14 mouse cellular contexts compared by ENCODE assay signal in the genomic region with DNA sequence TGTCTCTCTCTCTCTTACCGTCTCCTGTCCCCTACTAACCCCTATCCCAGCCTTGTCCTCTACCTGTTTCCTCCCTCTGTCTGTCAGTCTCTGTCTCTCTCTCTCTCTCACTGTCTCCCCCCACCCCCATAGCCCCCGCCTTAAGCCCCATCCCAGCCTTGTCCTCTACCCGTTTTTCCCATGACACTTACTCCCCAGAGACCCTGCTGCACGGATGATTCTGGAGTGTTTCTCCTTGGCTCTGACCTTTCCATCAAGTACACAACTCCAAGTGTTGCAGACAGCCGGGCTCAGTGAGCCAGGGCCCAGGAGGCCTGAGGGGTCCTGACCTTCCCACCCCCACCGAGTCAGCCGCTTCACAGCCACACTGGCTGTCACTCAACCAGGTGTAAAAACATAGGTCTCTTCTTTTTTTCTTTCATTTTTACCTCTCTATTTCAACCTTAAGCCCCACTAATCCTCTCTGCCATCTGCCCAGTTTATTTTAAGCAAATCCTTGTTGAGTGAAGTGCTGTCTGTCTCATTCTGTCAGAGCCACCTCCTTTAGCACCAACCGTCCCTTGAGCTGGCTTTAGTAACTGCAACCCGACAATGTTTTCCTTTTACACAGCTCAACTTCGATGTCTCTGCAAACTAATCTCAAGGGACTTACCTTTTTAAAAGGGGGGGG. TPM values are rescaled to one million over a fixed set of nuclear protein-coding genes. Genes with fewer than 3 reads are reported as not detected.
A peak's percentile ranks its signal among the peaks of the same experiment; 100 is the strongest.
DNase-seq lines count a peak whose midpoint lies in the region; ATAC-seq and TF ChIP-seq lines count a peak whose summit lies in the region.
"Had no signal": no experiment of that assay in that cellular context is flagged by ENCODE, and none has a peak within 500 bp of the region (broad histone marks: within the 10 kb centered on the region; RNA-seq: fewer than 3 reads in every experiment).

No protein-coding gene starts in this region.

- H3K4me3 ChIP-seq in heart, embryonic 10.5 days: no peak overlapping the region; the same call in none of the 2 replicates
- H3K4me3 ChIP-seq in hindbrain, postnatal 0 days (ENCODE audit: low read length): no peak overlapping the region
- H3K4me3 ChIP-seq: limb, embryonic 12.5 days had no signal

- intact Hi-C loops in heart, postnatal 36 days (cut with DNase I): no loop called here
- intact Hi-C loops in gastrocnemius, postnatal 36 days (cut with DNase I): no loop called here

- ATAC-seq in hindbrain, postnatal 0 days: 0 out of 2 replicates have a peak, but pooled peaks have one; percentile 38
- ATAC-seq: CD4-positive, CD25-positive, alpha-beta regulatory T cell, adult 4 months had no signal

- peak overlapping the region; percentile 89 for H3K27ac ChIP-seq in heart, embryonic 10.5 days
- no peak overlapping the region for H3K27ac ChIP-seq in hindbrain, postnatal 0 days
- H3K27ac ChIP-seq: kidney, postnatal 0 days; limb, embryonic 12.5 days had no signal

- H3K4me1 ChIP-seq in heart, embryonic 10.5 days: peaks cover 24% of the 10 kb centered on the region
- 0 out of 2 replicates have a peak, but pooled peaks cover 4% of the 10 kb centered on the region for H3K4me1 ChIP-seq in hindbrain, postnatal 0 days (ENCODE audit: insufficient read depth, low read length)

- H3K27me3 ChIP-seq in heart, embryonic 10.5 days (ENCODE audit: insufficient read depth, poor library complexity, severe bottlenecking): no peaks in the 10 kb centered on the region
- no peaks in the 10 kb centered on the region for H3K27me3 ChIP-seq in hindbrain, postnatal 0 days (ENCODE audit: insufficient read depth, low read length)
- H3K27me3 ChIP-seq: limb, embryonic 12.5 days had no signal

- H3K9ac ChIP-seq in hindbrain, postnatal 0 days (replicated peaks; ENCODE audit: low read length): no peak overlapping the region
- H3K9ac ChIP-seq: limb, embryonic 12.5 days had no signal

- no peak for TF ChIP-seq CTCF in hindbrain, postnatal 0 days (IDR thresholded peaks at IDR 0.05; ENCODE audit: low read depth)

- no peaks in the 10 kb centered on the region for H3K9me3 ChIP-seq in heart, embryonic 10.5 days
- no peaks in the 10 kb centered on the region for H3K9me3 ChIP-seq in hindbrain, postnatal 0 days (ENCODE audit: low read length)
- H3K9me3 ChIP-seq: limb, embryonic 12.5 days had no signal

- no peaks in the 10 kb centered on the region for H3K36me3 ChIP-seq in heart, embryonic 10.5 days
- no peaks in the 10 kb centered on the region for H3K36me3 ChIP-seq in hindbrain, postnatal 0 days (ENCODE audit: insufficient read depth, low read length)
- H3K36me3 ChIP-seq: limb, embryonic 12.5 days had no signal

- no peak overlapping the region for H3K4me2 ChIP-seq in hindbrain, postnatal 0 days (ENCODE audit: low read depth, low read length)
- H3K4me2 ChIP-seq: limb, embryonic 12.5 days had no signal

- 18% methylated on average over 10 of the region's 10 CpGs for WGBS in heart, embryonic 10.5 days
- WGBS in hindbrain, postnatal 0 days: 49% methylated on average over 10 of the region's 10 CpGs

- peak; percentile 82 for DNase-seq in heart, embryonic 10.5 days (ENCODE audit: low spot score)
- no peak for DNase-seq in heart, postnatal 36 days
- peak; percentile 85 for DNase-seq in brain, adult 2 months (ENCODE audit: low read depth, low spot score)
- peak; percentile 17 to 29 for DNase-seq in cerebellum, postnatal 14 days
- no peak for DNase-seq in hindbrain, postnatal 0 days (ENCODE audit: low spot score)
- DNase-seq in Muller cell, postnatal 12 days (ENCODE audit: inconsistent ontology term): no peak
- no peak for DNase-seq in gastrocnemius, postnatal 36 days
- DNase-seq in urinary bladder, adult 18-20 months (ENCODE audit: low spot score in 2 of 2): no peak
- DNase-seq: adrenal gland, postnatal 14 days; right cerebral cortex, adult 18-20 months; thymus, postnatal 25 days had no signal

RNA-seq across cellular contexts. Expression of gene Slc9a9, which starts 32.4 kb away (rescaled TPM):
- 2.6 and 3.3 TPM in 2 replicates for polyA plus RNA-seq in heart, embryonic 10.5 days (2016; fragmentation: Nextera tagmentation; extraction: Ambion mirVana)
- total RNA-seq in heart, postnatal 36 days (2021): 1 to 10 TPM; 2.2 to 2.8 TPM
- total RNA-seq in hindbrain, postnatal 0 days (2014; rRNA removed): 5.1 and 6.6 TPM in 2 replicates
- polyA plus RNA-seq in hindbrain, postnatal 0 days (2015; fragmentation: Nextera tagmentation; extraction: Ambion mirVana): 5.8 and 6.1 TPM in 2 replicates
- total RNA-seq in gastrocnemius, postnatal 36 days (2021): 1 to 10 TPM; 2.7 to 2.9 TPM

Comparison
In these comparisons a context has a peak if more than half of its experiments do, and no peak if none do; other contexts are left out.
1. DNase-seq: peak in heart, embryonic 10.5 days (single experiment), brain, adult 2 months (single experiment) and cerebellum, postnatal 14 days (2 of 2); none in heart, postnatal 36 days (0 of 2), hindbrain, postnatal 0 days (single experiment), Muller cell, postnatal 12 days (single experiment), gastrocnemius, postnatal 36 days (0 of 2) and urinary bladder, adult 18-20 months (0 of 2).